Mouse (Mus musculus): ENCODE data around the gene D1Ertd622e. TPM values are rescaled to one million over a fixed set of nuclear protein-coding genes. Genes with fewer than 3 reads are reported as not detected.

The D1Ertd622e gene
- polyA plus RNA-seq, 1 experiment, result 22.8 TPM

GRCm38 (mm10) chr1:97634104-97634503 lies 27.8 kb downstream of the D1Ertd622e start:
- Histone ChIP-seq H3K36me3 (ENCODE audit: control insufficient read depth, insufficient read depth, low read length) (peaks cover 1% of the 10 kb centered on the region; the same call in 1 of the 2 replicates), H3K27ac (ENCODE audit: insufficient read depth, low read depth, low read length) (no peak overlapping the region), H3K4me1 (ENCODE audit: control insufficient read depth, insufficient read depth, low read length) (peaks cover 13% of the 10 kb centered on the region), H3K4me3 (ENCODE audit: insufficient read depth, low read depth, low read length) (no peak overlapping the region), H3K27me3 (replicated peaks; ENCODE audit: control insufficient read depth, insufficient read depth, low read length) (no peaks in the 10 kb centered on the region)
- WGBS, result 85% methylated on average over 8 of the region's 8 CpGs
- DNase-seq, result no peak
- TF ChIP-seq POLR2A (IDR thresholded peaks at IDR 0.05; ENCODE audit: low read depth, low read length), result no peak
- no peak for TF ChIP-seq CTCF (conservative IDR thresholded peaks at IDR 0.05; ENCODE audit: insufficient read depth, insufficient read length, low read depth, low read length)

- Histone ChIP-seq H3K4me3 (ENCODE audit: insufficient read depth, low read depth, low read length) (no peak overlapping the region), H3K36me3 (ENCODE audit: control insufficient read depth, insufficient read depth, low read length) (peaks cover 1% of the 10 kb centered on the region; the same call in 1 of the 2 replicates), H3K27ac (ENCODE audit: insufficient read depth, low read depth, low read length) (no peak overlapping the region), H3K4me1 (ENCODE audit: control insufficient read depth, insufficient read depth, low read length) (peaks cover 13% of the 10 kb centered on the region), H3K27me3 (replicated peaks; ENCODE audit: control insufficient read depth, insufficient read depth, low read length) (no peaks in the 10 kb centered on the region)
- DNase-seq, result no peak
- WGBS, result 78% methylated on average over 11 of the region's 11 CpGs
- TF ChIP-seq CTCF (conservative IDR thresholded peaks at IDR 0.05; ENCODE audit: insufficient read depth, insufficient read length, low read depth, low read length), result no peak
- TF ChIP-seq POLR2A (IDR thresholded peaks at IDR 0.05; ENCODE audit: low read depth, low read length), result no peak
Measured at GRCm38 (mm10) chr1:97632545-97633256, 29.2 kb downstream of the D1Ertd622e start.

- H3K27me3 ChIP-seq (replicated peaks; ENCODE audit: control insufficient read depth, insufficient read depth, low read length), result no peaks in the 10 kb centered on the region
- DNase-seq, result peak; percentile 29
- no peak overlapping the region; the same call in 1 of the 2 replicates for H3K27ac ChIP-seq (ENCODE audit: insufficient read depth, low read depth, low read length)
- no peak for TF ChIP-seq POLR2A (IDR thresholded peaks at IDR 0.05; ENCODE audit: low read depth, low read length)
- TF ChIP-seq CTCF (conservative IDR thresholded peaks at IDR 0.05; ENCODE audit: insufficient read depth, insufficient read length, low read depth, low read length), result no peak
- no peak overlapping the region for H3K4me3 ChIP-seq (ENCODE audit: insufficient read depth, low read depth, low read length)
- peaks cover 1% of the 10 kb centered on the region; the same call in 1 of the 2 replicates for H3K36me3 ChIP-seq (ENCODE audit: control insufficient read depth, insufficient read depth, low read length)
- WGBS, result 34% methylated on average over 5 of the region's 5 CpGs
- peaks cover 13% of the 10 kb centered on the region for H3K4me1 ChIP-seq (ENCODE audit: control insufficient read depth, insufficient read depth, low read length)
Measured at GRCm38 (mm10) chr1:97631843-97632470, 29.9 kb downstream of the D1Ertd622e start.

- WGBS, result 77% methylated on average over 5 of the region's 5 CpGs
- Histone ChIP-seq H3K27me3 (replicated peaks; ENCODE audit: control insufficient read depth, insufficient read depth, low read length) (no peaks in the 10 kb centered on the region), H3K27ac (ENCODE audit: insufficient read depth, low read depth, low read length) (no peak overlapping the region), H3K36me3 (ENCODE audit: control insufficient read depth, insufficient read depth, low read length) (peaks cover 1% of the 10 kb centered on the region; the same call in 1 of the 2 replicates), H3K4me1 (ENCODE audit: control insufficient read depth, insufficient read depth, low read length) (peaks cover 23% of the 10 kb centered on the region), H3K4me3 (ENCODE audit: insufficient read depth, low read depth, low read length) (no peak overlapping the region)
- TF ChIP-seq POLR2A (IDR thresholded peaks at IDR 0.05; ENCODE audit: low read depth, low read length) (no peak), CTCF (conservative IDR thresholded peaks at IDR 0.05; ENCODE audit: insufficient read depth, insufficient read length, low read depth, low read length) (no peak)
- DNase-seq, result no peak
Measured at GRCm38 (mm10) chr1:97630146-97630545, 31.7 kb downstream of the D1Ertd622e start.

- Histone ChIP-seq H3K27me3 (replicated peaks; ENCODE audit: control insufficient read depth, insufficient read depth, low read length) (no peaks in the 10 kb centered on the region), H3K4me1 (ENCODE audit: control insufficient read depth, insufficient read depth, low read length) (peaks cover 23% of the 10 kb centered on the region), H3K27ac (ENCODE audit: insufficient read depth, low read depth, low read length) (no peak overlapping the region), H3K36me3 (ENCODE audit: control insufficient read depth, insufficient read depth, low read length) (no peaks in the 10 kb centered on the region), H3K4me3 (ENCODE audit: insufficient read depth, low read depth, low read length) (no peak overlapping the region)
- no peak for DNase-seq
- 76% methylated on average over 7 of the region's 7 CpGs for WGBS
- TF ChIP-seq CTCF (conservative IDR thresholded peaks at IDR 0.05; ENCODE audit: insufficient read depth, insufficient read length, low read depth, low read length), result no peak
- TF ChIP-seq POLR2A (IDR thresholded peaks at IDR 0.05; ENCODE audit: low read depth, low read length), result no peak
Measured at GRCm38 (mm10) chr1:97628859-97629258, 33.0 kb downstream of the D1Ertd622e start.

- no peaks in the 10 kb centered on the region for H3K36me3 ChIP-seq (ENCODE audit: control insufficient read depth, insufficient read depth, low read length)
- no peak for DNase-seq
- TF ChIP-seq POLR2A (IDR thresholded peaks at IDR 0.05; ENCODE audit: low read depth, low read length), result no peak
- TF ChIP-seq CTCF (conservative IDR thresholded peaks at IDR 0.05; ENCODE audit: insufficient read depth, insufficient read length, low read depth, low read length), result no peak
- 95% methylated on average over 8 of the region's 8 CpGs for WGBS
- no peak overlapping the region for H3K27ac ChIP-seq (ENCODE audit: insufficient read depth, low read depth, low read length)
- peaks cover 19% of the 10 kb centered on the region for H3K4me1 ChIP-seq (ENCODE audit: control insufficient read depth, insufficient read depth, low read length)
- H3K4me3 ChIP-seq (ENCODE audit: insufficient read depth, low read depth, low read length), result no peak overlapping the region
- no peaks in the 10 kb centered on the region for H3K27me3 ChIP-seq (replicated peaks; ENCODE audit: control insufficient read depth, insufficient read depth, low read length)
Measured at GRCm38 (mm10) chr1:97628016-97628415, 33.9 kb downstream of the D1Ertd622e start.

GRCm38 (mm10) chr1:97625427-97625826 lies 36.4 kb downstream of the D1Ertd622e start:
- no peak for DNase-seq
- no peaks in the 10 kb centered on the region for H3K27me3 ChIP-seq (replicated peaks; ENCODE audit: control insufficient read depth, insufficient read depth, low read length)
- H3K36me3 ChIP-seq (ENCODE audit: control insufficient read depth, insufficient read depth, low read length), result no peaks in the 10 kb centered on the region
- 73% methylated on average over 6 of the region's 6 CpGs for whole genome bisulfite sequencing
- peaks cover 11% of the 10 kb centered on the region for H3K4me1 ChIP-seq (ENCODE audit: control insufficient read depth, insufficient read depth, low read length)
- H3K4me3 ChIP-seq (ENCODE audit: insufficient read depth, low read depth, low read length), result no peak overlapping the region
- TF ChIP-seq POLR2A (IDR thresholded peaks at IDR 0.05; ENCODE audit: low read depth, low read length) (no peak), CTCF (conservative IDR thresholded peaks at IDR 0.05; ENCODE audit: insufficient read depth, insufficient read length, low read depth, low read length) (no peak)
- H3K27ac ChIP-seq (ENCODE audit: insufficient read depth, low read depth, low read length), result no peak overlapping the region

Data from kidney, adult 2 months (tissue).